In genomic region chr3:144760592-144761309, GRCm38 (mm10) we compare ENCODE assay signal across 9 mouse cellular contexts. TPM values are rescaled to one million over a fixed set of nuclear protein-coding genes. Genes with fewer than 3 reads are reported as not detected.
A peak's percentile ranks its signal among the peaks of the same experiment; 100 is the strongest.
DNase-seq lines count a peak whose midpoint lies in the region; ATAC-seq lines count a peak whose summit lies in the region.
"Had no signal": no experiment of that assay in that cellular context is flagged by ENCODE, and none has a peak within 500 bp of the region (broad histone marks: within the 10 kb centered on the region; RNA-seq: fewer than 3 reads in every experiment).

TSS of gene Clca3a1 (minus strand) at chr3:144760977.

- peak; percentile 56; the same call in 1 of the 2 replicates for ATAC-seq in heart, embryonic 13.5 days (ENCODE audit: extremely low read depth, insufficient number of reproducible peaks, low FRiP score, low TSS enrichment)
- ATAC-seq in liver, embryonic 13.5 days (ENCODE audit: low read depth), result peak; percentile 85
- ATAC-seq in stomach, embryonic 16.5 days (ENCODE audit: insufficient read depth, low FRiP score), result peak; percentile 86
- no peak for ATAC-seq in forebrain, embryonic 13.5 days

- H3K4me3 ChIP-seq in heart, embryonic 13.5 days, result peak within 1 kb of the TSS; percentile 43
- H3K4me3 ChIP-seq in liver, embryonic 13.5 days (replicated peaks), result no peak within 1 kb of the TSS
- H3K4me3 ChIP-seq in stomach, embryonic 16.5 days (replicated peaks; ENCODE audit: low read length), result peak within 1 kb of the TSS; percentile 4; the same call in 1 of the 2 replicates
- no peak within 1 kb of the TSS for H3K4me3 ChIP-seq in forebrain, embryonic 13.5 days
- H3K4me3 ChIP-seq: hindbrain, embryonic 15.5 days had no signal

- H3K27me3 ChIP-seq in heart, embryonic 13.5 days (replicated peaks), result no peaks in the 10 kb centered on the region
- H3K27me3 ChIP-seq in liver, embryonic 13.5 days, result no peaks in the 10 kb centered on the region
- H3K27me3 ChIP-seq in stomach, embryonic 16.5 days (ENCODE audit: control insufficient read depth, insufficient read depth, low read length), result no peaks in the 10 kb centered on the region
- H3K27me3 ChIP-seq in forebrain, embryonic 13.5 days, result no peaks in the 10 kb centered on the region
- H3K27me3 ChIP-seq: hindbrain, embryonic 15.5 days had no signal

- H3K9ac ChIP-seq in heart, embryonic 13.5 days, result peak within 1 kb of the TSS; percentile 53
- H3K9ac ChIP-seq in liver, embryonic 13.5 days, result no peak within 1 kb of the TSS
- no peak within 1 kb of the TSS for H3K9ac ChIP-seq in stomach, embryonic 16.5 days (ENCODE audit: low read length)
- no peak within 1 kb of the TSS for H3K9ac ChIP-seq in forebrain, embryonic 13.5 days
- H3K9ac ChIP-seq: hindbrain, embryonic 15.5 days had no signal

- H3K9me3 ChIP-seq in heart, embryonic 13.5 days, result no peaks in the 10 kb centered on the region
- no peaks in the 10 kb centered on the region for H3K9me3 ChIP-seq in liver, embryonic 13.5 days (replicated peaks)
- no peaks in the 10 kb centered on the region for H3K9me3 ChIP-seq in stomach, embryonic 16.5 days (replicated peaks; ENCODE audit: control insufficient read depth, low read length)
- no peaks in the 10 kb centered on the region for H3K9me3 ChIP-seq in forebrain, embryonic 13.5 days (replicated peaks)
- H3K9me3 ChIP-seq: hindbrain, embryonic 15.5 days had no signal

- DNase-seq in ovary, adult 18-20 months (ENCODE audit: low spot score), result peak; percentile 13
- DNase-seq in ovary, postnatal 14 days (ENCODE audit: low spot score), result no peak
- no peak for DNase-seq in liver, embryonic 13.5 days
- no peak for DNase-seq in yolk sac, embryonic 10.5 days (ENCODE audit: low spot score)
- DNase-seq in cerebellum, postnatal 4 days (ENCODE audit: low spot score in 2 of 2), result no peak

- WGBS in heart, embryonic 13.5 days, result 30% methylated on average over 11 of the region's 11 CpGs
- WGBS in liver, embryonic 13.5 days (ENCODE audit: insufficient replicate concordance), result 55% methylated on average over 10 of the region's 11 CpGs
- 32% methylated on average over 9 of the region's 11 CpGs for WGBS in stomach, embryonic 16.5 days
- 85% methylated on average over 9 of the region's 11 CpGs for WGBS in forebrain, embryonic 13.5 days

- peaks cover 26% of the 10 kb centered on the region for H3K4me1 ChIP-seq in heart, embryonic 13.5 days
- H3K4me1 ChIP-seq in liver, embryonic 13.5 days (replicated peaks), result peaks cover 7% of the 10 kb centered on the region; the same call in 1 of the 2 replicates
- peaks cover 12% of the 10 kb centered on the region; the same call in 1 of the 2 replicates for H3K4me1 ChIP-seq in stomach, embryonic 16.5 days (ENCODE audit: control insufficient read depth, insufficient read depth, low read length)
- no peaks in the 10 kb centered on the region for H3K4me1 ChIP-seq in forebrain, embryonic 13.5 days
- H3K4me1 ChIP-seq: hindbrain, embryonic 15.5 days had no signal

- H3K4me2 ChIP-seq in heart, embryonic 13.5 days, result peak within 1 kb of the TSS; percentile 64
- peak within 1 kb of the TSS; percentile 11; the same call in 1 of the 2 replicates for H3K4me2 ChIP-seq in liver, embryonic 13.5 days
- peak within 1 kb of the TSS; percentile 45 for H3K4me2 ChIP-seq in stomach, embryonic 16.5 days (ENCODE audit: low read depth, low read length)
- H3K4me2 ChIP-seq in forebrain, embryonic 13.5 days, result no peak within 1 kb of the TSS
- H3K4me2 ChIP-seq: hindbrain, embryonic 15.5 days had no signal

- peaks cover 7% of the 10 kb centered on the region for H3K36me3 ChIP-seq in heart, embryonic 13.5 days
- H3K36me3 ChIP-seq in liver, embryonic 13.5 days, result no peaks in the 10 kb centered on the region
- no peaks in the 10 kb centered on the region for H3K36me3 ChIP-seq in stomach, embryonic 16.5 days (ENCODE audit: control insufficient read depth, insufficient read depth, low read length)
- no peaks in the 10 kb centered on the region for H3K36me3 ChIP-seq in forebrain, embryonic 13.5 days (ENCODE audit: poor library complexity, severe bottlenecking)
- H3K36me3 ChIP-seq: hindbrain, embryonic 15.5 days had no signal

- peak within 1 kb of the TSS; percentile 84 for H3K27ac ChIP-seq in heart, embryonic 13.5 days (replicated peaks)
- H3K27ac ChIP-seq in liver, embryonic 13.5 days, result no peak within 1 kb of the TSS; the same call in 1 of the 2 replicates
- H3K27ac ChIP-seq in stomach, embryonic 16.5 days (ENCODE audit: low read length), result peak within 1 kb of the TSS; percentile 37; the same call in 1 of the 2 replicates
- H3K27ac ChIP-seq in forebrain, embryonic 13.5 days, result no peak within 1 kb of the TSS
- H3K27ac ChIP-seq: hindbrain, embryonic 15.5 days had no signal

RNA-seq across cellular contexts. Expression of gene Clca3a1, which starts in this region (rescaled TPM):
- 18.6 TPM in 2 replicates for polyA plus RNA-seq in heart, embryonic 13.5 days (2015; fragmentation: Nextera tagmentation; extraction: Ambion mirVana)
- 2.6 and 3.4 TPM in 2 replicates for polyA plus RNA-seq in liver, embryonic 13.5 days (2015; fragmentation: Nextera tagmentation; extraction: Ambion mirVana)
- 7.6 and 12.7 TPM in 2 replicates for polyA plus RNA-seq in stomach, embryonic 16.5 days (2015; fragmentation: Nextera tagmentation; extraction: Ambion mirVana)
- 0.12 and 0.24 TPM in 2 replicates for polyA plus RNA-seq in forebrain, embryonic 13.5 days (2015; fragmentation: Nextera tagmentation; extraction: Ambion mirVana)

Comparison
In these comparisons a context has a peak if more than half of its experiments do, and no peak if none do; other contexts are left out.
1. H3K27ac ChIP-seq: peak in heart, embryonic 13.5 days (single experiment) and stomach, embryonic 16.5 days (single experiment); none in liver, embryonic 13.5 days (single experiment) and forebrain, embryonic 13.5 days (single experiment).
2. H3K4me3 ChIP-seq: peak in heart, embryonic 13.5 days (single experiment) and stomach, embryonic 16.5 days (single experiment); none in liver, embryonic 13.5 days (single experiment) and forebrain, embryonic 13.5 days (single experiment).